Mouse (Mus musculus): ENCODE data around the gene Fam210b.
A peak's percentile ranks its signal among the peaks of the same experiment; 100 is the strongest.
"Not testable (repeated sequence)": the region's sequence is repeated elsewhere in the genome, so short reads cannot be mapped to it uniquely, and the experiment has no call there.

The Fam210b gene

DNA sequence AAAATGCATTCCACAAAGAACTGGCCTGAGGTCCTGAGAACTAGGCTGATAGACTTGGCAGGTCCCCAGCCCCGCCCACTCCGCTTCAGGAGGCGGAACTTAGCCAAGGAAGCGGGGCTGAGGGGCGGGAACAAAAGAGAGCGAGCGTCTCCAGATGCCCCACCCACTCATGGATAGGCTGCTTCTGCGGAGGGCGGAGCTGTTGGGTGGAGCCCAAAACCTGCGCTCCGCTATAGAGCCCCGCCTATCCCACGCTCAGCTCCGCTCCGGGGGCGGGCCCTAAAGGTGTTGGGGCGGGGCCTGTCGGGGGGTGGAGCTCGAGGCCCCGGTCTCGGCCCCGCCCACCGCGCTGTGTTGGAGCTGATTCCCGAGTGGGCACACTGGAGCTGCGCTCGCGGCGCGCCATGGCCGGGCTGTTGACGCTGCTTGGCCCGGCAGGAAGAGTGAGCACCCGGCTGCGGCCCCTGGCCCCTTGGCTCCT lies at the start of gene Fam210b:
Fam210b (plus strand) TSS at position 308 of the 481 bp plus-strand sequence.
- peak; percentile 97 for DNase-seq (ENCODE audit: low spot score in 2 of 2)

DNA sequence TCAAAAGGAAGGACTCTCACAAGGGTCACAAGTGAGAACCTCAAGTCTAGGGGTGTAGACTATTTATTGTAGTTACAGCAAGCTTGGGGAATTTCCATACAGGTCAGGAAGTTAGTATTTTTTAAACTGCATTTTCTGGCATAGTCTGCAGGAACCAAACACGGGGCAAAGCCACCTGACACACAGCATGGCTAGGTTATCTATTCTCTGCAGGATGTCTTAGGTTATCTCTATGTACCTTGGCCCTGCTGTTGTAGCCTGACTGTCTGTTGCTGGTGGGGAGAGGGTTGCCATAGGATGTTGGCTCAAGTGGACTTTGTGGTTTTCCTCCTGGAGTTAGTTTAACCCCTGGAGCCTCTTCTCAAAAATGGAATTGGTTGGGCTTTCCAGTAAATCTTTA lies 47.3 kb upstream of the Fam210b start:
- no peak for DNase-seq (ENCODE audit: low spot score in 2 of 2)

DNA sequence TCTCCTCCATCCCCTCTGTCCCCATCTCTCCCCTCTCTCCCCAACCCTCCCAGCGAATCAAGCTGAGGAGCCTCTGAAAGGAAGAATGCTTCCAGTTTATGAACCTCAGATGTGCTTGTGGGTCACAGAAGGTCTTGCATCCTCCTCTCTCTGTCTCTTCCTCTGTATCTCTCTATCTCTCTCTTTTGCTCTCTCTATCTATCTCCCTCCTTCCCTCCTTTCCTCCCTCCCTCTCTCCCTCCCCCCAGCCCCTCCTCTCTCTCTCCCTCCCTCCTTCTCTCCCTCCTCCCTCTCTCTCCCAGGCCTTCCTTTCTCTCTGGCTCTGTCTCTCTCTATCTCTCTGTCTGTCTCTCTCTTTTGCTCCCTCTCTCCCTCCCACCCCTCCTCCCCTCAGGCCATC lies 46.8 kb upstream of the Fam210b start:
- no peak for DNase-seq (ENCODE audit: low spot score in 2 of 2)

GRCm38 (mm10) chr2:172299126-172299921 lies 46.0 kb upstream of the Fam210b start:
- DNase-seq (ENCODE audit: low spot score in 2 of 2), result no peak

DNA sequence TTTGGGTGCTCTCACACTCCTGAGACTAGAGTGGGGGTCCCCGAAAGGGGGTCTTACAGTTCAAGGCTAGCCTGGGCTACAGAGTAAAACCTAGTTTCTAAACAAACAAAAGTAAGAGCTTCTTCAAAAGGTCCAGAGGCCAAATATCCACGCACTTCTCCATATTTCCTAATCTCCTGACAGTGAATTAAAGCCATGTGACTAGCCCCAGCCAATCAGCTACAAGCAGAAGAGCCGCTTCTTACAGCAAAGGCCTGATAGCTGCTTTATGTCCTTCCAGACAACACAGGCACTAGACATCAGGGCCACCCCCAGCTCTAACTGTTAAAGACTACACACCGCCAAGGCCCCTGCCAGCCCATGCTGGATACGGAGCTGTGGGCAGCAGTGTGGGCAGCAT lies 43.0 kb upstream of the Fam210b start:
- no peak for DNase-seq (ENCODE audit: low spot score in 2 of 2)

DNA sequence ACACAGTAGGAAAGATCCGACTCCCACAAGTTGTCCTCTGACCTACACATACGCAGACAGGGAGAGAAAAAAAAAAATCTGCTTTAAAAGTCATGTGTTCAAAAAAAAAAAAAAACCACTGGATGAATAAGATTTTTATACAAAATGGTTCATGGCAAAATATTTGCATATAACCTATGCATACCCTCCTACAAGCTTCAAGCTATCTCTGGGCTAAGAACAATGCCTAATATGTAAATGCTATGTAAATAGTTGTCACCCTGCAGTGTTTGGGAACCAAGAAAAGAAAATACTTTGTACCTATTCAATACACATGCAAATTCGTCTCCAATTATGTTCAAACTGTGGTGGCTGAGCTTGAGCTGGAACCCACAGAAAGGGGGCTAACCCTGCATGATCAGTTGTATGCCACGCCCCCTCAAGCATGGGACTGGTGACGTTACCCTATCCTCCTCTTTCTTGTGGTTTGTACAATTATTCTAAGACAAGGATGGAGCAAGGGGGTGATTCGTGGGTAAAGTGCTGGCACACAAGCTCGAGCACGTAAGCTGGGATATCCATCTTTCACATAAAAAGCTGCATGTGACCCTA lies 41.2 kb upstream of the Fam210b start:
- DNase-seq (ENCODE audit: low spot score in 2 of 2), result no peak

DNA sequence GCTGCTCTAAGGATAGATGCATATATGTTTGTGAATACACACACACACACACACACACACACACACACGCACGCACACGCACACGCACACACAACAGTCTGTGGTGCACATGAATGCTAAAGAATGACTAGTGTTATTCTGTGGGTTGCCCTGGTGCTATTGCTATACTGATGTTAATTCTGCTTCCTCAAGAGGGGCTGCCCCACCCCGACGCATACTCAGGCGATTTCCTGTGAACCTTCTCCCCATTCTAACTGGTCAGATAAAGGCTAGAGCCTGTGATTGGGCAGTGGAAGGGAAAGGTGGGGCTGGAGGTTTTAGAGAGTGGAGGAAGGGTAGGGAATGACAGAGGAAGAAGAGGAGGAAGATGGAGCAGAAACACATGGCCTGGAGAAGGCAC lies 39.8 kb upstream of the Fam210b start:
- not testable (repeated sequence) for DNase-seq (ENCODE audit: low spot score in 2 of 2)

- DNase-seq (ENCODE audit: low spot score in 2 of 2), result no peak
Observed at GRCm38 (mm10) chr2:172306544-172306943, 38.8 kb upstream of the Fam210b start.

DNA sequence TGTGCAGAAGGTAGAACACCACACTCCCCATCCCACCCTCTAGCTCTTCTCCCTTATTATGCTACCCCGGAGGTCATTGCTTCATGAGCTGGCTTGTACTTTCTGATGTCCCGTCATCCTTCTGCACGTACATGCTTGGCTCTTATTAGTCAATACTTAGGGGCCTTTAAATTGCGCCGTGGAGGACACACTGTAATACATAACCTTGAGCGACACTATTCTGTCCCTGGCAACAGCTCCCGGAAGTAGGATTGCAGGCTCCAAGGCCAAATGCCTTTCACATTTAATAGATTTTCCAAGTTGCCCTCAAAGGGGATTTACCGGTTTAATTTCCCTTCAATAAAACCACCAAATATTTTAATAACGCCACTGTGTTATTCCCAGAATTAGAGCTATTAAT lies 33.6 kb upstream of the Fam210b start:
- no peak for DNase-seq (ENCODE audit: low spot score in 2 of 2)

DNA sequence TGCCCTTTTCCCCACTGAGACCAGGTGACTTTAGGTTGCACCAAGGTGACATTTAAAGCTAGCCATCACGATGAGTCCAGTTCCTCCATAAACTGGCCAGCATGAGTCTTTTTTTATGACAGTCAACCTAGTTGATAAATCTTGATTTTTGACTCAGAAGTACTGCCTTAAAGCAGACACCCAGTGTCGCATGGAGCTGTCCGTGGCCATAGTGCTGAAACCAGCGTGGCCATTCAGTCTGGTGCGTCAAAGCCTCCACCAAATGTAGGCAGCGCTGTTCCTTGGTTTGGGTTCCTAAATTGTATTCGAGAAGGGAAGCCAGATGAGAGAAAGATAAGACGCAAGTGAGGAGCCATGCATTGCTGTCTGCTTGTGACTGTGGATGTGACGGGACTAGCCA lies 24.5 kb upstream of the Fam210b start:
- no peak for DNase-seq (ENCODE audit: low spot score in 2 of 2)

DNA sequence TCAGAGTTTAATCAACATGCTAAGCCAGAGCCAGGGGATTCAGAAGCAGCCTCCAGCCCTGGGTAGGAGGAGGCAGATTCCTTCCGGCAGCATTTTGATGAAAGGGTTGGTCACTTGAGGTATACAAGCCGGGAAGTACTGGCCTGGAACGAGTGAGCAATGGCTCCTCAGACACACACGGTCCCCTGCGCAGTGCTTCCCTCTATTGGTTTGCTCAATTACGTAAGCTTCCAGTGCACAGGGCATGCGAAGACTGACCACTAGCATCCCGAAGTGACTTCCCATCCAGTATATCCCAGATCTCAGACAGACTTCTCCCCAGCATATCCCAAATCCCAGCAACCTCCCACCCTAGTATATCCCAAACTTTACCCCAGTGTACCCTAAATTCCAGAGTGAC lies 17.1 kb upstream of the Fam210b start:
- no peak for DNase-seq (ENCODE audit: low spot score in 2 of 2)

DNA sequence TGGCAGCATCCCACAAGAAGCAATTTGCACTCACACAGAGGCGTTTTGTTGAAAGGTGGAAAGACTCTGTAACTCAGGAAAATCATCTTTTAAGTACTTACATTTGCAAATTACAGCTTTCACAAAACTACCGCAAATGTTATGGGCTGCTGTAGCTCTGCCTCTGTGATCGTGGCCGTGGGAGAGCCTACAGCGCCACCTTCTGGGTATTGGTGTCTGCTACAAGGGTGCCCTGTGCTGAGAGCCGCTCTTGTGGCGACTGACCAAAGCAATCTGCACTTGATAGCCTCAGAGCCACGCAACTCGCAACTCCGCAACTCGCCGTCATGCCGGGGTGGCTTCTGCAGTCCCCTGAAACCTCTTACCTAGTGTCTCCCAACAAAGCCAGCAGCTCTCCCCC lies 16.2 kb upstream of the Fam210b start:
- no peak for DNase-seq (ENCODE audit: low spot score in 2 of 2)

DNA sequence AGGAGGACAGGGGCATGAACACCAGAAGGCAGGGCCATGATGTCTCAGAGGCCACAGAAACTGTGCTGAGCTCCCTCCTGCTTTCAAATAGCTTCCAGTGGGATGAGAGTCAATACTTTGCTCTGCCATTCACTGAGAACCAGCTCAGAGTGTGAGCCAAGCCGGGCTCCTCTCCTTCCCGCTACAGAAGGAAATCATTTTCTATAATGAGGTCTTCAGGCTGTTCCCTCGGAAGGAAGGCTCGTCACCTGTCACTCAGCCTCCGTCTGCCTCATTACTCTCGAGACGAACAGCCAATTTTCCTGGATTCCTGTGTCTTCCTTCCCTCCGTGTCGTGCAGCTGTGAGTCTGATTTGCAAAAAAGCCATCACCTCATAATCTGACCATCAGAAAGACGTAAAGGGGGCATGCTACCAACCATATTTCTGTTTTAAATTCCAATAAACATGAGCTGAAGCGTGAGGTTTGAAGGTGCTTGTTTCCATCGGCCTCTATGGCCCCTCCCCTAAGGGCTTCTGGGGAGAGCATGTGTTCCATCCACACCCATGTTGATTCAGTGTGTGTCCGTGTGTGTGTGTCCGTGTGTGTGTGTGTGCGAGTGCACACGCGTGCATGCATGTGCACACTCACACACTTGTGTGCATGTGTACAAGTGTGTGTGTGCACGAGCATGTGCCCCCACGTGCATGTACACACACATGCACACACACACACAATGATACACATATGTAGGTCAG lies 7.0 kb upstream of the Fam210b start:
- DNase-seq (ENCODE audit: low spot score in 2 of 2), result no peak

- DNase-seq (ENCODE audit: low spot score in 2 of 2), result no peak
Observed at GRCm38 (mm10) chr2:172340936-172341335, 4.4 kb upstream of the Fam210b start.

DNA sequence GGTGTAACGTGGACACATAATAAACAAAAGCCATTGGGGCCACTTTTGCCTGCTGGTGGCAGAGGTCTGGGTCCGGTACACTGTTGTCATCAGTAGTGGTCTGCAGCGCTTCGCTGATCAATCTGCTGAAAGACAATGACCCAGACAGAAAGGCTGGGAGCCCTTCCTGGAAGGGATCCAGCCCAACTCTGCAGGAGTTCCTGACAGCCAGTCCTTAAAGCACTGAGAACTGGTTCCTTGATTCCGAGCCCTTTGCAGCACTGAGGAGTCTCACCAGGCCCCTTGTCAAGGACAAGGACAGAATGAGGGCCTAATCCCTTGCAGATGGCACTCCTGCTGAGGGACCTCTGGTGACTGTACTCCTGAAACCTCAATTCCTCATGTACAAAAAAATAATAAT lies 3.8 kb upstream of the Fam210b start:
- DNase-seq (ENCODE audit: low spot score in 2 of 2), result no peak

- DNase-seq (ENCODE audit: low spot score in 2 of 2), result no peak
Observed at GRCm38 (mm10) chr2:172343751-172344150, 1.6 kb upstream of the Fam210b start.

DNA sequence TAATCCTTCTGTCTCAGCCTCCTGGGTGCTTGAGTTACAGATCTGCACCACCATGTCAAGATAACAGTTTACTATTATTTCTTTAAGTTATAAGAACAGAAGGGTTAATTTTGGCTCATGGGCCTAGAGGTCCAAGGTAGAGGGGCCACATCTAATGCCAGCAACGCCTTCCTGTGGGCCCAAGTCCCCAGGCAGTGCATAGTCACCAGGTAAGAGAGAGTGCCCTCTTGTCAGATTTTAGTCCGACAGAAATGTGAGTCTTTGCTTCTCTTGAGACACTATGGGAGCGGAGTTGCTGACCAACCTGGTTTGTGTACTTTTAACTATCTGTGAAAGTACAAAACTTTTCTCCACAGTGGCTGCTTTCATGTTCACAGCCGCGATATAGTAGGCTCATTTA lies 696 bp upstream of the Fam210b start:
- no peak for DNase-seq (ENCODE audit: low spot score in 2 of 2)

- DNase-seq (ENCODE audit: low spot score in 2 of 2), result peak in 1 of 2 experiments; percentile 21
Observed at GRCm38 (mm10) chr2:172346034-172346929, 917 bp downstream of the Fam210b start.

DNA sequence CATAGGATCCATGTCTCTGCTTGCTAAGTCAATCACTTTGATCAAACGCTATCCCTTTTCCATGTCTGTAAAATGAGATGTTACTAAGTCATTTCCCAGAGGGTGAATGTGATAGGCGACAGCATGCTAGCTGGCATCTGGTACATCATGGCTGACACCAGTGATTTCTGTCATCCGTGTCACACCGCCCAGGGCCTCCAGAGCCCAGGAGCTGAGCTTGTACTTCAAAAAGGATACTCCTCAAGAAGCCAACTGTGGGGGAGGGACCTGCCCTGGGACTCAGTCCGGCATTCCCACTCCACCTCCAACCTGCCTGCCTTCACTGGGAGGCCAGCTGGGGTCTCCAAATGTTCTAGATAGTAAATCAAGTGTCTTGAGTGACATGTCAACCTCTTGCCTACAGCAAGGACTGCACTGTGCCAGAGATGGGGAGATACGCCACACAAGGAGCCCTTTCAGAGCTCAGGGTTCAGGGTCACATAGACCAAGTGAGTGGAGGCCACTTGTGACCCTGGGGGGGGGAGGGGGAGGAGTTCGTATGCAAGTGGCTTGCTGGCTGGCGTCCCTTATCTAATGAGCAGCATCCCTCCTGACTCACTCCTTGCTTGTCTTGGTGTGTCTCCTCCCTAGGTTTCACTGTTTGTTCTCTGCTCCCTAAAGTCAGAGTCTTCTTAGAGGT lies 1.7 kb downstream of the Fam210b start:
- DNase-seq (ENCODE audit: low spot score in 2 of 2), result peak; percentile 15 to 55

DNA sequence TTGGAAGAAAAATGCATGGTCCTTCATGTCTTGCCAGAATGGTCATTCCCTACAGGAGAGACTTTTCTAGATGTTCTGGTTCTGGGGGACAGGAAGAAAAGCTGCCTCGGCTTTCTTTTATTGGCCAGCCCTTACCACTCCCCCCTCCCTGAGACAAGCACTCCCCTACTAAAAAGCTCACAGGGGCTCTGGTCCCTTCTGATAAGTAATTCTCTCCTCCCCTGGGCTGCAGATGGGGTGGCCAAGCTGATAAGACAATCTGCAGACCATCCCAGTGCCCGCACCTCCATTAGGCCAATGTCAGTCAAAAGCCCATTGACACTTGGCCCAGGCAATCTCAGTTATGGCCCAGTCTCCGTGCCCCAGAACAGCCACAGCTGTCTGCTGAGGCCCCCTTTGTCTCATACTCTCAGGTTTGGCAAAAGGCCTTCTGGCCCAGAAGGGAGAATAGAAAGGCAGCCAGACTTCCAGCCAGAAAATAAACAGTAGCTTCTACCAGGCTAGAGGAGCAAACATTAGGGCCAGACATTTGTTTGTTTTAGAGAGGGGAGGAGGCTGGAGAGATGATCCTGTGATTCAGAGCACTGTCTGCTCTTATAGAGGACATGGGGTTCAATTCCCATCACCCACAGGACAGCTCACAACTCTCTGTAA lies 3.1 kb downstream of the Fam210b start:
- DNase-seq (ENCODE audit: low spot score in 2 of 2), result peak; percentile 43 to 69

DNA sequence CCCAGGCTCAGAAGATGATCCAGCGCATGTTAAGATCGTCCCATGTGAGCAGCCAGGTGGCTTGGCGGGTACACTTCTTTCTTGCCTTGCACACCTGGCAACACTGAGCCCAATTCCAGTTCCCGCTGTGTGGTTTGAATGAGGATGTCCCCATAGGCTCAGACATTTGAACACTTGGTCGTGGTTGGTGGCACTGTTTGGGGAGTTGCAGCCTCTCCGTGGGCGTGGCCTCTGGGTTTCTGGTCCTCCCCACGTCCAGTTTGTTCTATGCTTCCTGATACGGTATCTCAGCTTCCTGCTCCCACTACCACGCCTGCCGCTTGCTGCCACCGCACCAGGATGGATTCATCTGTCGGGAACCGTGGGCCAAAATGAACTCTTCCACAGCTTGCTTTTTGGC lies 4.4 kb downstream of the Fam210b start:
- DNase-seq (ENCODE audit: low spot score in 2 of 2), result no peak
